Mouse (Mus musculus) midbrain, embryonic 16.5 days (tissue): ENCODE results near the gene Numa1. TPM values are rescaled to one million over a fixed set of nuclear protein-coding genes. Genes with fewer than 3 reads are reported as not detected.
"Not testable (repeated sequence)": the region's sequence is repeated elsewhere in the genome, so short reads cannot be mapped to it uniquely, and the experiment has no call there.

Experiments
- ATAC-seq: fragments of 200-750 bp; cut with Nextera tagmentation; 2 replicates; pipeline ENCODE4 v1.8.0; 2017; ENCODE audit warnings: moderate TSS enrichment
- H3K27ac ChIP-seq: fragments of 300-500 bp; sonication (generic); 2 replicates; pipeline ENCODE4 v1.5.1; 2014; ENCODE audit warnings: mild to moderate bottlenecking, low read length, mixed read lengths
- H3K27me3 ChIP-seq: fragments of 300-500 bp; sonication (generic); 2 replicates; pipeline ENCODE4 v1.6.1; 2014; ENCODE audit warnings: low read depth, low read length, mixed read lengths; ENCODE audit not compliant: control insufficient read depth, insufficient read depth
- H3K36me3 ChIP-seq: fragments of 300-500 bp; sonication (generic); 2 replicates; pipeline ENCODE4 v1.6.1; 2014; ENCODE audit warnings: mild to moderate bottlenecking, low read length, moderate library complexity, mixed read lengths; ENCODE audit not compliant: control insufficient read depth, insufficient read depth
- H3K4me1 ChIP-seq: fragments of 300-500 bp; sonication (generic); 2 replicates; pipeline ENCODE4 v1.6.1; 2014; ENCODE audit warnings: mild to moderate bottlenecking, low read length, mixed read lengths; ENCODE audit not compliant: control insufficient read depth, insufficient read depth
- H3K4me2 ChIP-seq: fragments of 300-500 bp; sonication (generic); 2 replicates; pipeline ENCODE4 v1.6.1; 2014; ENCODE audit warnings: mild to moderate bottlenecking, low read length, mixed read lengths
- H3K4me3 ChIP-seq: fragments of 300-500 bp; sonication (generic); 2 replicates; pipeline ENCODE4 v1.5.1; 2014; ENCODE audit warnings: low read depth, mild to moderate bottlenecking, low read length, moderate library complexity, mixed read lengths
- H3K9ac ChIP-seq: fragments of 300-500 bp; sonication (generic); 2 replicates; pipeline ENCODE4 v1.6.1; 2014; ENCODE audit warnings: low read depth, low read length, mixed read lengths
- H3K9me3 ChIP-seq: fragments of 300-500 bp; sonication (generic); replicated peaks from 2 replicates; pipeline ENCODE4 v1.6.1; 2014; ENCODE audit warnings: mild to moderate bottlenecking, low read length, mixed read lengths; ENCODE audit not compliant: control insufficient read depth, poor library complexity, severe bottlenecking
- WGBS: fragments of 180-500 bp; shearing (Covaris S2); extraction: QIAGEN DNeasy Blood & Tissue Kit; methylation state at CpG from one replicate; pipeline ENCODE4 v1.1.7; 2014; 5-methylcytosine and 5-hydroxymethylcytosine counted together
- polyA plus RNA-seq: library from polyadenylated mRNA; unstranded; fragments of >200 nt; fragmentation: Nextera tagmentation; extraction: Ambion mirVana; gene quantifications from 2 replicates; pipeline ENCODE4 v1.2.1, GENCODE M21; 2015

Gene Numa1
- polyA plus RNA-seq, 1 experiment from 2014 or later, result 37.8 TPM

DNA sequence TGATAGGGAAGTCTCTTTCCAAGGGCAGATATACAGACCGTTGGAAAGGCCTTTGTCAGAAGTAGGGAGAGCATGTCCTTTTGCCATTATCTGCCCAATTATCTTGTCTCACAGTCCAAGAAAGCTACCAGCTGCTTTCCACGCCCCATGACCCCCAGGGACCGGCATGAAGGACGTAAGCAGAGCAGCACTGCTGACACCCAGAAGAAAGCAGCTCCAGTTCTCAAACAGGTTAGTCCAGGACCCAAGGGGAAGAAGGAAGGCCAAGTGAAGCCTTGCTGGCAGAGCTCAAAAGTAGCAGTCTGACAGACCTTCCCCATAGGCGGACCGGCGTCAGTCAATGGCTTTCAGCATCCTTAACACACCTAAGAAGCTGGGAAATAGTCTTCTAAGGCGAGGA is 79.5 kb downstream of the Numa1 start:
- no peaks in the 10 kb centered on the region for H3K27me3 ChIP-seq
- no peak overlapping the region for H3K4me3 ChIP-seq
- H3K4me2 ChIP-seq, result no peak overlapping the region
- 87% methylated on average over 8 of the region's 8 CpGs for WGBS
- no peak overlapping the region for H3K9ac ChIP-seq
- H3K36me3 ChIP-seq, result peaks cover 85% of the 10 kb centered on the region
- no peak overlapping the region for H3K27ac ChIP-seq
- H3K4me1 ChIP-seq, result no peaks in the 10 kb centered on the region
- no peaks in the 10 kb centered on the region for H3K9me3 ChIP-seq
- ATAC-seq, result no peak

DNA sequence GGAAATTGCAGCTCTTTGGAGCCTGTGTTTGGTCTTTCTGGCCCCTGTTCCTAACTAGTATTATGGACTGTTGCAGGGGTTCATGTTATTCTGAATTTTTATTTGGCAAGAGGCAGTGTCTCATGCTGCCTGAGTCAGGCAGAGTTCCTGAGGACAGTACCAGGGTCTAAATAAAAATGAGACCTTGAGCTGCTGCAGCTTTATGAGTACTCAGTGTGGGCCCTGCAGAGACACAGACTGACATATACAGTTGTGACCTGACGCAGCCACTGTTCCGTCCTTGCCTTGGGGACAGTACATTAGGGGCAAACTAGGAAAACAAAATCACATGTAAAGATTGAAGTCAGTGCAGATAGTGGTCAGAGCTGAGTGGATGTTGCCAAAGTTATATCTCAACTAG is 81.1 kb downstream of the Numa1 start:
- H3K4me2 ChIP-seq, result no peak overlapping the region
- H3K9ac ChIP-seq, result no peak overlapping the region
- no peak for ATAC-seq
- no peaks in the 10 kb centered on the region for H3K9me3 ChIP-seq
- no peak overlapping the region for H3K27ac ChIP-seq
- 88% methylated on average over 2 of the region's 2 CpGs for WGBS
- H3K4me1 ChIP-seq, result no peaks in the 10 kb centered on the region
- no peak overlapping the region for H3K4me3 ChIP-seq
- peaks cover 71% of the 10 kb centered on the region for H3K36me3 ChIP-seq
- H3K27me3 ChIP-seq, result no peaks in the 10 kb centered on the region

DNA sequence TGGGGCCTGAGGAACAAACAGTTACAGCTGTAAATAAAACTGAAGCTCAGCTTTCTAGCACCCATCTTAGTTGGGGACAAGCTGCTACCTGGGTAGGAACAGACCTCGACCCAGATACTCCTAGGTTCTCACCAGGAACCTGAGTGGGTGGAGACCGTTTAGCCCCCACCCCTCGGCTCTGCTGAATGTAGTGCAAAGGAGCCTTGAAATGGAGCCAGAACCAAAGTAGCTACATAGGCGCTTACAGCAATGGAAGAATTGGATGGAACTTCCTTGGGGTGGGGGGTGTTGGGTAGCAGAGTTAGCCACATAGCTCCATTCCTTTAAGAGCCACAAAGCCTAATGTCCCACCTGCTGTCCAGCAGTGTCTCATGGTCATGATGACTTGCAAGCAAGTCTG is 83.0 kb downstream of the Numa1 start:
- H3K27me3 ChIP-seq, result no peaks in the 10 kb centered on the region
- no peak overlapping the region for H3K4me2 ChIP-seq
- H3K27ac ChIP-seq, result no peak overlapping the region
- H3K4me1 ChIP-seq, result no peaks in the 10 kb centered on the region
- H3K36me3 ChIP-seq, result peaks cover 55% of the 10 kb centered on the region
- no peak overlapping the region for H3K4me3 ChIP-seq
- H3K9ac ChIP-seq, result no peak overlapping the region
- no peaks in the 10 kb centered on the region for H3K9me3 ChIP-seq
- no peak for ATAC-seq
- 90% methylated on average over 4 of the region's 4 CpGs for WGBS

DNA sequence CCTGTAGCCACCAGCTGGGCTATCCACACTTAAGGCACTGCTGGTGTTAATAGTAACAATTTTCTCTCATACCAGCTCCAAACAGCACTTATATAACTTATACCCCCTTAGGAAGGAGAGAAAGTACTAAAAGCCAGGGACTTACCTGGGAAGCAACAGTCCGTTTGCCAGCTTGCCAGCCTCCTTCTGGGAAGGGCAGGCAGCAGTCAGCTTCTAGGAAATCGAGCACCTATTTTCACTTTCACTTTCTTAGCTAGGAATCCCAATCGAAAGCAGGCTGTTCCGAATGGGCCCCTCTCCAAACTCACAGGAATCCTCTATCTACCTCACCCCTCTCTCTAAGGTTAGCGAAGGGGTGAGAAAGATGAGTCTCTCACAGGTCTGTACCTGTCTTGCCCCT is 83.5 kb downstream of the Numa1 start:
- H3K4me1 ChIP-seq, result no peaks in the 10 kb centered on the region
- H3K36me3 ChIP-seq, result peaks cover 55% of the 10 kb centered on the region
- WGBS, result 92% methylated on average over 5 of the region's 5 CpGs
- no peak overlapping the region for H3K27ac ChIP-seq
- no peaks in the 10 kb centered on the region for H3K27me3 ChIP-seq
- ATAC-seq, result no peak
- H3K4me2 ChIP-seq, result no peak overlapping the region
- no peak overlapping the region for H3K4me3 ChIP-seq
- H3K9me3 ChIP-seq, result no peaks in the 10 kb centered on the region
- no peak overlapping the region for H3K9ac ChIP-seq

DNA sequence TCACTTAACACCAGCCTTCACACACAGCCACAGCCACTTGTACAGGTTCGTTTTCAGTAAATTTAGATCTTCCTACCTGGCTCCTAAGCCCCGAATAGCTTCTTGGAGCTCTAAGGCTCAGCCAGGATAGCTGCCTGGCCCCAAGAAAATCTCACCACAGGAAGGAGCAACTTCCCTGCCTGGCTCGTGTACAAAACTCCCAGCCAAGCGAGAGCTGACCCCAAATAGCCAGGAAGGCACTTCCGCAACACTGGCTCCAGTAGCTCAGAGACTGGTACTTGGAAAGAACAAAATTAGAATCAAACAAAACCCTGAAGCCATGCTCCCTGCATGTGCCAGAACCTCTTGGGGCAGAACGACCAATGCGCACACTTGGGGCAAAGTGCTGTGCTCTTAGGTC is 84.1 kb downstream of the Numa1 start:
- WGBS, result 88% methylated on average over 7 of the region's 7 CpGs
- H3K4me3 ChIP-seq, result no peak overlapping the region
- no peak overlapping the region for H3K4me2 ChIP-seq
- H3K27me3 ChIP-seq, result no peaks in the 10 kb centered on the region
- peaks cover 56% of the 10 kb centered on the region for H3K36me3 ChIP-seq
- no peak overlapping the region for H3K27ac ChIP-seq
- H3K4me1 ChIP-seq, result no peaks in the 10 kb centered on the region
- no peak overlapping the region for H3K9ac ChIP-seq
- ATAC-seq, result no peak
- H3K9me3 ChIP-seq, result no peaks in the 10 kb centered on the region

DNA sequence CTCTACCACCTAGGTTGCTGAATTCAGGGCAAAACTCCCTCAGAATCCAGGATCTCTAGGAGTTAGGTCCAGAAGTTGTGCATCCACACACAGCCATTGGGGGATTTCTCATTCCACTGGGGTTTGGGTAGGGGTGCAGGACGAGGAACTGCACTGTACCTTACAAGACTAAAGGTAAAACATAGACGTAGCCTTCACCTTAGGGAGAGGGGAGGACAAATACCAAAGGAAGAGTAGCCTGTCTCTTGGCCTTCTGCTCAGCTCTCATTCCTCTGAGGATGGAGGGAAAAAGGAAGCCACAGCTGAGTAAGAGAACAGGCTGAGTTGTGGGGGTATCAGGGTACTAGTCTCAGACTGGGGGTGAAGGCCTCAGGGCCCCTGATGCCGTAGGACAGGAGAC is 84.7 kb downstream of the Numa1 start, which contains the start of gene Il18bp:
Il18bp (minus strand) TSS at position 101 of the 400 bp plus-strand sequence.
- Histone ChIP-seq H3K4me1 (no peaks in the 10 kb centered on the region), H3K4me3 (no peak within 1 kb of the TSS), H3K27ac (no peak within 1 kb of the TSS), H3K27me3 (no peaks in the 10 kb centered on the region), H3K36me3 (peaks cover 55% of the 10 kb centered on the region), H3K9me3 (no peaks in the 10 kb centered on the region), H3K9ac (no peak within 1 kb of the TSS), H3K4me2 (no peak within 1 kb of the TSS)
- ATAC-seq, result no peak
- 96% methylated on average over 3 of the region's 3 CpGs for WGBS

DNA sequence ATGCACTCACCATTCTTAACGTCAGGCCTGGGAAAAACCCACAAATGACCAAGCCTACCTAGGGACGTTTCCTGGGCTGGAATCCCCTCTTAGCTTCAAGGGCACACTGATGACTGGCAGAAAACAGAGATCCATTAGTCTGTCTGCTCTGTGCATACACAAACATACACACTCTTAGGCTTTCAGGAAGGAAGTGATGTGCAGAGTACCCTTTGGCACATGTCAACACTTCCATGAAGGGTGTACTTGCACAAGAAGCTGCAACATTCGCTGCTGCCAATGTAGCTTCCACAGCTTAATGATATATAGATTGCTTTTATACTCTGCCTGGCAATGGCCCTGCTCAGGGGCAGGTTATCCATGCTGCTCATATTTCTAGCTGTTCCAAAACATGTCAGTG is 85.5 kb downstream of the Numa1 start:
- Histone ChIP-seq H3K4me2 (no peak overlapping the region), H3K27ac (no peak overlapping the region), H3K36me3 (peaks cover 52% of the 10 kb centered on the region), H3K9me3 (no peaks in the 10 kb centered on the region), H3K27me3 (no peaks in the 10 kb centered on the region), H3K9ac (no peak overlapping the region), H3K4me3 (no peak overlapping the region), H3K4me1 (no peaks in the 10 kb centered on the region)
- WGBS, result 72% methylated on average over 3 of the region's 3 CpGs
- no peak for ATAC-seq

DNA sequence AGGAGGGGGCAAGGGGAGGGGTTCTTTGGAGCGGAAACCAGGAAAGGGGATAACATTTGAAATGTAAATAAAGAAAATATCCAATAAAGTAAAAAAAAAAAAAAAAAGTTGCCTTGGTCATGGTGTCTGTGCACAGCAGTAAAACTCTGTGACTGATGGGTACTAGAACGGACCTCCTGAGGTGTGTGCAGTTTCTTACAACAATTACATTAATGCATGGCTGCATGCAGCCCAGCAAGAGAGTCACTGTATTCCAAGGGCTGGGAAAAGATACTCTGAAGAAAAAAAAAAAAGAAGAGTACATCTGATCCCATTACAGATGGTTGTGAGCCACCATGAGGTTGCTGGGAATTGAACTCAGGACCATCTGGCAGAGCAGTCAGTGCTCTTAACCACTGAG is 87.0 kb downstream of the Numa1 start:
- not testable (repeated sequence) for H3K9ac ChIP-seq, ATAC-seq, H3K4me2 ChIP-seq, H3K9me3 ChIP-seq, H3K27me3 ChIP-seq, H3K4me1 ChIP-seq, H3K4me3 ChIP-seq, H3K27ac ChIP-seq
- 100% methylated on average over 2 of the region's 2 CpGs for WGBS
- H3K36me3 ChIP-seq, result peaks cover 41% of the 10 kb centered on the region

DNA sequence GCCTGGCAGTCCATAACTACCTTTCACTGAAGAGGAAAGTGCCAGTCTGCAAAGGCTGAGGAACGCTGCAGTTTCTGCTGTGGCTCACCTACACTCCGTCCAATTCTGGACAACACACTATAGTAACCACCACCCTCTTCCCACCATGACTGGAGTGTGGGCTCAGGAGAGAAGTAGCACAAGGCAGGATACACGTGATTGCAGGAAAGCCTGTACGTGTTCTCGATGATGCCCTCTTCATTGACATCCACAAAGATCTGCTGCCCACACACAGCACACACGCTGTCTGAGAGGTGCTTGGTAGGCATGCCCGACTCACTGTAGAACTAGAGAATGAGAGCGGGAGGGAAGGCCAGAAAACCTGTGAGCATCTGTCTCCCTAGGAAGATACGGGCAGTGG is 89.9 kb downstream of the Numa1 start:
- WGBS, result 94% methylated on average over 9 of the region's 9 CpGs
- Histone ChIP-seq H3K4me2 (no peak overlapping the region), H3K4me1 (no peaks in the 10 kb centered on the region), H3K4me3 (no peak overlapping the region), H3K27ac (no peak overlapping the region), H3K27me3 (no peaks in the 10 kb centered on the region), H3K9me3 (no peaks in the 10 kb centered on the region), H3K36me3 (peaks cover 26% of the 10 kb centered on the region), H3K9ac (no peak overlapping the region)
- no peak for ATAC-seq
